Mouse (Mus musculus) urinary bladder, postnatal 25 days (tissue): ENCODE results near the gene Hes5.

Experiments
- DNase-seq: peaks from one replicate; pipeline ENCODE4 v3.0.0; 2022; ENCODE audit warnings: low spot score

The Hes5 gene

DNA sequence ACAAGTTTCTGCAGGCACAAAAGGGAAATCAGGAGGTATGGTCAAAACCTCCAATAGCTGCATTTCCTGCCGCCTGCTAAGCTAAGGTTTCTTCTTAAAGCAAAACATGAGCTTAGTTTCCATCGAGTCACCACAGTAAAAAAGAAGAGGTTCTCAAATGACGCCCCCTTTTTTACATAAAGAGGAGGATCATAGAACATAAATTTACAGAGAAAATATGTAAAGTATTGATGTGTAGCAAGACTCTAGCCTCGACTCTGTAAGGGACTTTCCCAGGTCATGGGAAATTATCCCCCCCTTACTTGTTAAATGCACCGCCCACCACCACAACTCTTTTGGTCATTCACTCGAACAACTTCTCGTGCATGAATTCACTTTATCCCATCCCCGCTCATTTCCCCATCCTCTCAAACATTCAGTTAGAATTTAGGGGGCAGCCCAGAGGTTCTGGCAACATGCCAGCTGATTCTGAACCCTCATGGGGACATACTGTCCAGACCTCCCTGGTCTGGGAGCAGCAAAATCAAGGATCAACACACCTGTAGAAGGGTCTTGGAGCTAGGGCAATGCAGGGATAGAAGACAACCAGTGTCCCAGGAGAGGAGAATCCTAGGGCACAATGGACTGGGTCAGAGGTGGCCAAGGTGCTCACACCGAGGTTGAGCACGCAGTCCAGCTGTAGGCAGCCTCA, 17.9 kb upstream of the Hes5 start:
- DNase-seq, result no peak

DNA sequence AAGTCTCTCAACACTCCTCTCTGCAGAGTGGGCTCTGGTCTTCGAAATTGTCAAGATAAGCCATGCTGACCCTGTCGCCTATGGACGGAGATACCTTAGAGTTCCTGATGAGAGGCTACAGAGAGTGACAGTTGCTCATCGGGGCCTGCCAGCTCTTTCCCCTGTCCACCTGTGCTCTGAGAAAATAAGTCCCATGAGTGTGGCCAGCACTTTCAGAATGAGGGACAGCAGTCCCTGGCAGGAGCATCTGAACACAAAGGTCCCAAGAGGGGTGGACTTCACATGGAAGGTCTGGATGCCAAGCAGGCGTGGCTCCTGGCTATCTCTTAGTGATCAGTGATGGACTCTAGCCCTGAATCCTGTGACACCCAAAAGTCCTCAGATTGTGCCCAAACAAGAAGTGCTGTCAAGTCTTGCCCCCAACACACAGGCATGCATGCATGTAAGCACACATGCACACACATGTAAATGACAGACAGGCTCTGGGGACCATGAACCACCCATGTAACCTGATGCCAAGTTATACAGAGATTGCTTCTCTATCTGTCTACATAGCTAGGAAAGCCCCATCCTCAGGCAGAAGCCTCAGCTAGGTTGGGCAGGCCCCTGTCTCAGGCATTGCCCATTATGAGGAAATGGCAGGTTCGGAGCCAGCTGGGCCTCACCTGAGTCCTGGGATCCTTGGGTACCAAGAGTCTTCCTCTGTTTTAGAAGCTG, 17.2 kb upstream of the Hes5 start:
- no peak for DNase-seq

DNA sequence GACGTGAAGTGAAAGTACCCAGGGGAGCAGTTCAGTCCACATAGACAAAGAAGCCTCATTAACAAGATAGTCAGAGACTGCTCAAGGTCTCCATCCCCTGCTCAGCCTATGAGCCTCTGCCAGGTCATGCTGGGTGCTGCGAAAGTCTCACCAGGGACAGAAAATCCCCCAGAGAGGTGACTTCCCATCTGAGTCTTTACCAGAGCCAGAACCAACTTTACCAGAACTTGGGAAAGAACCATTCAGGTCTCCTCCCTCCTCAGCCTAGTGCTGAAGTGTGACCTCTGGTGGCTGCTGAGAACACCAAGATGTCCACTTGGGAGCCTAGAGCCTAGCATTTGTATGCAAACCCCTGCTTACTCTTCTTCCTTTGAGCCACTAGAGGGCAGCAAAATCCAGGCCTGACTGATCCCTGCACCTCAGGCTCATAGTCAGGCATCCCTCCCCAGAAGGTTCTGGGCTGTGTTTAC, 16.6 kb upstream of the Hes5 start:
- peak; percentile 62 for DNase-seq

DNA sequence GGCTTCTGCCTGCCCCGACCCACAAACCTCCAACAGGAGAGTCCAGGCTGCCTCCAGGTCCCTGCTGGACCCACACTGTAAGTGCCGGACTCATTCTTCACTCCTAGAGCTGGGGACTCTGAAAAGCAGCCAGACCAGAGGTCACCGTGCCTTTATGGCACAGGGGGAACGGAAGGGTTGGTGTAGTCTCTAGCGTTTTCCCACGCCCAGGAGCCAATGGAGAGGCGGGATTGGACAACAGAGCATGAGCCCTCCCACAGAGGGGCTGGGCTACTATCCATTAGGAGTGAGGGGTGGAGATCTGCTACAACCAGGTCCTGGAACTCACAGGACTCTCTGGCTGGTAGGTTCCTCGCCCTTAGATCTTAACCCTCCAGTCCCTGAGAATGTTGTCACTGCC, 14.4 kb upstream of the Hes5 start:
- DNase-seq, result peak; percentile 49

DNA sequence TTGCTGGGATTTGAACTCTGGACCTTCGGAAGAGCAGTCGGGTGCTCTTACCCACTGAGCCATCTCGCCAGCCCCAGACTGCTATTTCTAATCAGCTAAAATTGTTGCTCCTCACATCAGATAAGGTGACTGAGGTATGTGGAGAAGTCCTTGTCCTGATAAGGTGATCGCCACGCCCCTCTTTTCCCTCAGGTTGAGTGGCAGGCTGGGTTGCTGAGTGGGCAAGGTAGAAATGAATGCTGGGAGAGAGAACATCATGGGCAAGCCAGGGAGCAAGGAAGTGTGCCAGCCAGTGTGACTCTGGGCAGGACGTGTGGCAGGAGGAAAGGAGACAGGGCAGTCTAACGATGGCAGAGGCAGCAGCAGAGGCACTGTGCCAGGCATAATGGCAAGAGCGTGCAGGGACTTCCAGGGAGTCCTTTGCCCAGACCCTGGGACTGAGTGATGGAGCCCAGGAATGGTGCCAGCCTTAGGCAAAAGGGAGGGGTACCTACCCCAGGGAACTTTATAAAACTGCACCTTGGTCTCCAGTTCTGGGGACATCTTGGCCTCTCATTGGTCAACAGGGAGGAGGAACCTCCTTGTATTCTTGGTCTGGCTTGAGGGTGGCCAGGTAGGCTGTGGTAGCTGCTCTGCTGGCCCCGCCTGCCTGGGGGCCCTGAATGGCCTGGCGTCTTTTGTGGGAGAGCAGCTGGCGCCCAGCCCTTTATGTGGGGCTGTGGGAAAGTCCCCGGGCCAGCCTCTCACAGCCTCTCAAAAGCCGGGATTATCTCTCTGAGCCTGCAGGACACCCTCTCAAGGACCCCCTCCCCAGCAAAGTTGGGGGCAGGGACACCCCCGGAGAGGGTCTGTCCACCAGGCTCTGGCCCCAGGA, 12.4 kb upstream of the Hes5 start:
- no peak for DNase-seq

DNA sequence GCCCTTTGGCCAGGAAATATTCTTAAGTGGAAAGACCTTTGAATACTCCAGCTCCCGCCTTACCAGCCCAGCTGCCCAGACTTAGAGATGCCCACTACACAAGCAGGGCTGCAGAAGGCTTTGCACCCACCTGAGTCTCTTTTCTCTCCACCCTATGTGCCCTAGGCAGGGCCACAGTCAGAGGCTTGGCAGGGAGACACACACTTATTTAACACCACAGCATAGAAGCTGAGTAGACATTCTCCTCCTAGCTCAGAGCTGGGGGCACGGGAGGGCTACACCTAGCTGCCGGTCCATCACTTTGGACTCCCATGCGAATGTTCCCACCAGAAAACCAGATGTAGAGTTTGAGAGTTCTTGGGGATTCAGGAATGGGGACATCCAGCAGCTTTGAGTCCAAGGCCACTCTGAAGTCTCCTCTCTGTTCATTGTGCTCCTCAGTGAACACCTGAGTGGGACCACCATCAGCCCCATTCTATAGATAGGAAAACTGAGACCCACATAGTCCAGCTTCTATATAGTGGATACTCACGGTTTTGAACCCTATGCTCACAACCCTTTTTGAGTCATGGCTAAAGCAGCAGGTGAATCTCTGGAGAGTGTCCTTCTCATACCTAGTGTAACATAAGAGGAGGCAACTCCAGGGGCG, 11.7 kb upstream of the Hes5 start:
- DNase-seq, result no peak

DNA sequence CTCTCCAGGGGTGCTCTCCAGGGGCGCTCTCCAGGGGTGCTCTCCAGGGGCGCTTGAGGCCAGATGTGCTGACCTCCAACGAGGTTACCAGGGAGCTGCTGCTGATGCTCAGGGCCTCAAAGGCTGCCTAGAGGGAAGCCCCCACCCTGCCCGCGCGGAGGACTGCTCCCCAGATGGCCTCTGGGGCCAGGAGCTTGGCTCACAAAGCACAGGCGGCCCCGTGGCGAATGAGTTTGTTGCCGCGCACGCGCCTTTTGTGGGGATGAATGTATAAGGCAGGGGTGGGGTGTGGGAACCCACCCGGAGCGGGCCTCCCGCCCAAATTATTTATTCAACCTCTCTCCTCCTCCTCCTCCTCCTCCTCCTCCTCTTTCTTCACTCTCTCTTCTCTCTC, 11.1 kb upstream of the Hes5 start:
- no peak for DNase-seq

DNA sequence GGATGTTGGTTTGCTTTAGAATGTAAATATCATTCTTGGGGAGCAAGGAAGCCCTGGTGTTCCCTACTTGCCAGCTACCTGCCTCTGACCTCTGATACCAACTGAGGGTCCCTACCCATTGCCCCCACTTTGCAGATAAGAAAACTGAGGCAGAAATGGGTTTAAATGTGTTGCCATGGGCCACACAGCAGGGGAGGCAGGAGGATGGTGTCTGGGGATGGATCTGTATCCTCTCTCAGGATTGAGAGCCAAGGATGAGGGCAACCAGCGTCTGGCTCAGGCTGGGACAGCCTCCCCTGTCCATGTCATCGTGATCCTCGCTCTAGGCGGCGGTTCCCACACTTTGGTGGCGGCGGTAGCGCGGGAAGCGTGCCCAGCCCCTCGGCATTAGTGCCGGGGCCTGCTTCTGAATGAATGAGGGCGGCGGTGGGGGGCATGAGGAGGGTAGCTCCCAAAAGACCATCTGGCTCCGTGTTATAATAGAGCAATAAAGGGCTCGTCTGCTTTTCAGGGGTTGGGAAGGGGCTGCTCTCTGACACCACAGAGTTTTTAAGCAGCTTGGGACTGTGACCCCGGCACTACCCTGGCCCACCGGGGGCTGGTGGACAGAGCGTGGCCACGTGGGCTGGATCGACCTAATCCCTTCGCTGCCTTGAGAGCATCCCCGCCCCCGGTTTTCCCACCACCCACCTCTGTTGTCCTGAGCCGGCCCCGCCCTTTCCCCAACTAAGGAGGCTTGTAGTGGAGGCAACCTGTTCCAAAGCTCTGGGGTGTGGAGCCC, 8.1 kb upstream of the Hes5 start:
- no peak for DNase-seq

DNA sequence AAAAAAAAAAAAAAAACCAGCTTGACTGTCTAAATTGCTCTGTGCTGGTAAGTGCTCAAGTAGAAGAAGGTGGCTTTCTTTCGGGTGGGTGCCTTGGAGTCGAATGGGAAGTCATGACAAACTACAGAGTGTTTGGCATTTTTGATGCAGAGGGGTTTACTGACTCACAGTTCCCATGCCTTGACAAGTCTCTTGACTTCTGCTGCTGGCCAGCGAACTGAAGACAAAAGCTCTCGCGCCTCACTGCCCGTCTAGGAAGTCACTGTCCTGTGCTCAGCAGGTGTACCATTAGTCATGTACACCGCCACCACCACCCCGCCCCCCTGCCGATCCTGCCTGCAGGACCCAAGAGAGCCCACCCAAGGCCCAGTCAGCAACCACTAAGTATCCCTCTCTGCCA, 4.1 kb upstream of the Hes5 start:
- no peak for DNase-seq

DNA sequence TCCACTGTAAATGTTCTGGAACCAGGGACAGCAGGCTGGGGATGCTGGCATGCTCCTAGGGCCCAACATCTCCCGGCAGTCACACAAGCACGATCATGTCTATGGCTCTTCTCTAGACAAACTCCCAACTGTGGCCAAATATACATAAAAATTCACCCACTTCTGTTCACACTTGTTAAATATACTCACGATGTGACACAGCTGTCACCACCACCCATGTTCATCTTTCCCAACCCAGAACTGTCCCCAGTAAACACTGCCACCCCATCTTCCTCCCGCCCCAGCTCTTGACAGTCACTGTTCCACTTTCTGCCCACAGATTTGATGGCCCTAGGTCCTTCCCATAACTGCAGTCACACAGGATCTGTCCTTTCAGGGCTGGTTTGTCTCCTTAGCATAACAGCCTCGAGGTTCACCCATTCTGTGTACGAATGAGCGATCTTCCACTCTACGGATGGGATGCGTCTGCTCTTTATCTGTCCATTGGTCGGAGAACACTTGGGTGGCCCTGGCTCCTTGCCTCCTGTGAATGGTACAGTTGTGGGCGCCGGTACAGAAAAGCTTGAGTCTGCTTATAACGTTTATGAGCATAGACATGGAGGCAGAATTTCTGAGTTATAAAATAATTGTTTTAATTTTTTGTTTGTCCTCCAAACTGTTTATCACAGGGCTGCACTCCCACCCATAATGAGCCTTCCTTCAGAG, 3.3 kb upstream of the Hes5 start:
- DNase-seq, result no peak

DNA sequence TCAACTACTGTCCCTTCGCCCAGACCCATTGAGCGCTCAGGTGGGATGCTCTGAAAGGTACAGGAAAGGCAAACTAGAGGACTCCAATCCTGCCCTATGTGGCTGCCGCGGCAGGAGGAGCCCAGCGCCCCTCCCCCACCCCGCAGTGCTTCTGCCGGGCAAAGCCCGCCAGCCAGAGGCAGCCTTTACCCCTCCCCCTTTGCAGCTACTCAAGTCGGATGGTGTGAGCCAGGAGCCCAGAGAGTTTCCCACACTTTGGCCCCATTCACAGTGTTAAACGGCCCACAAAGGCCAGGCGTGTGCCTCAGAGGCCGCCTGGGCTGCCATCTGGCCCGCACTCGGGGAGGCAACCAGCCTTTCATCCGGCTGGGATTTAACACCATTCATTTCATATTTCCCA, 2.6 kb upstream of the Hes5 start:
- no peak for DNase-seq

DNA sequence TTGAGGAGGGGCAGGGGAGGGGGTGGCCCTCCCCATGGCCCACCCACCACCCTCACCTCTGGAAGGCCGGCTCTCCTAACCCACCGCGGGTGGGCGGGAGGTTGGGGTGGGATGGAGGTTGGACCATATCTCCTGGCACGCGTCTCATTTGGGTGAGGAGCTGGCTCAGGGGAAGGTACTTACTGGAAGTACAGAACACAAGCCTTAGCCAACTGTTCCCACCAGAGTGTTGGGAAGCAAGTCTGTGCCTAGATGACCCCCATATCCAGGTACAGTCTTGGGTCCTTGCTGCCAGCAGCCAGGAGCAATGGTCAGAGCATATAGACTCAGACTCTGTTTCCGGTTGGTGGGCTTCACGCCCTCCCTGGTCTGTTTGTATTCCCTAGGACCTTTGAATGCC, 2.1 kb upstream of the Hes5 start:
- DNase-seq, result no peak

DNA sequence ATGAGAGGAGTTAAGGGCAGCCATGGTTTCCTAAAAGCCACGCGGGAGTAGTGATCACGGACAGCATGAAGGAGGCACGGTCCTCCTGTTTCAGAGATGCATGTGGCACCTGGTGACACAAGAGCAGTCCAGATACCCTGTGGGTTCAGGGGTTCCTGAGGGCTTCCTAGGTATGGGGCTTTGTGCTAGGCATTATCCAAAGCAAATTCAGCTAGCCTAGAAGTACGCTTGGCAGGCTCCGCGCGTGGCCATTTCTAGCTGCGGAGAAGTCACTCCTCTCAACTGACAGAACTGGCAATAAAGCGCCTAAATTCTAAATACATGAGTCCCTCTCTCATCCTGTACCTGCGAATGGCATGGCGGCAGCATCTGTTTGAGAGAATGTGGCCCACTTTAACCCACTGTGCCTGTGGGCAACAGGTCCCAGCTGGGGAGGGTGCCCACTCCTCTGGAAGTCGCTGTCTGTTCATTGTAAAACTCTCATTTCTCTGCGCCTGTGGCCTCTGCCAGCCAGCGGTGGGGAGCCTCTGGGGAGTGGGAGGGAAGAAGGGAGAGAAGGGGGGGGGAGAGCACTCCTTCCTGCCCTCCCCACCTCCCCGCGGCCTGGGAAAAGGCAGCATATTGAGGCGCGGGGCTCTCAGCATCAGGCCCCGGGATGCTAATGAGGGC, 568 bp upstream of the Hes5 start:
- no peak for DNase-seq

DNA sequence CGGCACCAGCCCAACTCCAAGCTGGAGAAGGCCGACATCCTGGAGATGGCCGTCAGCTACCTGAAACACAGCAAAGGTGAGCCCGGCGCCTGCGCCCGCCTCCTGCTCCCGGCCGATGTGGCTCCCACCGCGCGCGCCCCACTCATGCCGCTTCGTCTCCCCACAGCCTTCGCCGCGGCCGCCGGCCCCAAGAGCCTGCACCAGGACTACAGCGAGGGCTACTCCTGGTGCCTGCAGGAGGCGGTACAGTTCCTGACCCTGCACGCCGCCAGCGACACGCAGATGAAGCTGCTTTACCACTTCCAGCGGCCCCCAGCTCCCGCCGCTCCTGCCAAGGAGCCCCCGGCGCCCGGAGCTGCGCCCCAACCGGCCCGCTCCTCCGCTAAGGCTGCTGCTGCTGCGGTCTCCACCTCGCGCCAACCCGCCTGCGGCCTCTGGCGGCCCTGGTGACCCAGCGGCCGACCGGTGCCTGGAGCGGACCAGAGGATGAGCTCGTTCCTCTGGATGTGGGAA, 559 bp downstream of the Hes5 start:
- no peak for DNase-seq

DNA sequence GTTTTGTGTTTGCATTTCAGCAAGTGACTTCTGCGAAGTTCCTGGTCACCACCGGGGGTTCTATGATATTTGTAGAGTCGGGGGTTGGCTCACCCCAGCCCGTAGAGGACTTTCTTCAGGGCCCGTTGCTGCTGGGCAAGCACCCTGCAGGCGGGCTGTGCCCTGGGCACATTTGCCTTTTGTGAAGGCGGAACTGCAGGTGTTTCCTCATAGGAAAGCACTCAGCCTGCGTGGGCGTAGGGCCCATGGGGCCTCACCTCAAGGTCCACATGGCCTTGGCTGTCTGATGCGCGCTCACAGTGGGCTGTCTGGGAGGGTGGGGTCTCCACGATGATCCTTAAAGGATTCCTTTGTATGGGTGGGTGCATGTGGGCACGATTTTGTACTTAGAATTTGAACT, 1.2 kb downstream of the Hes5 start:
- no peak for DNase-seq

DNA sequence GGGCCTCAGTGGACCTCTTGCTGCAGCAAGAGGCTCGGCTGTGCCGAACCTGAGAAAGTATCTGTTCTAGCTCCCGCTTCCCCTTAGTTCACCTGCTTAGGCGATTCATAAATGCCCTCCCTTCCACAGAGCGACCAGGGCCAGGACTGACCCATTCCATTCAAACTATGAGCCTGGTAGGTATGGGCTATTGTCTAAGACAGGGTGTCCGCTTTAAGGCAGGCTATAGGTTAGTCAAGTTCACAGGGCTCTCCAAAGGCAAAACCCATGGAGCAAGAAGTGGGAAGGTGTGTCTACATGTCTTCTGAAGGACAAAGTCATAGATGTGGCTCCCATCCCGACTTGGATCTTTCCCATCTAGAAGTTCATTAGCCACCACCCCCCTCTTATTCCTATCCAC, 2.0 kb downstream of the Hes5 start:
- DNase-seq, result no peak

DNA sequence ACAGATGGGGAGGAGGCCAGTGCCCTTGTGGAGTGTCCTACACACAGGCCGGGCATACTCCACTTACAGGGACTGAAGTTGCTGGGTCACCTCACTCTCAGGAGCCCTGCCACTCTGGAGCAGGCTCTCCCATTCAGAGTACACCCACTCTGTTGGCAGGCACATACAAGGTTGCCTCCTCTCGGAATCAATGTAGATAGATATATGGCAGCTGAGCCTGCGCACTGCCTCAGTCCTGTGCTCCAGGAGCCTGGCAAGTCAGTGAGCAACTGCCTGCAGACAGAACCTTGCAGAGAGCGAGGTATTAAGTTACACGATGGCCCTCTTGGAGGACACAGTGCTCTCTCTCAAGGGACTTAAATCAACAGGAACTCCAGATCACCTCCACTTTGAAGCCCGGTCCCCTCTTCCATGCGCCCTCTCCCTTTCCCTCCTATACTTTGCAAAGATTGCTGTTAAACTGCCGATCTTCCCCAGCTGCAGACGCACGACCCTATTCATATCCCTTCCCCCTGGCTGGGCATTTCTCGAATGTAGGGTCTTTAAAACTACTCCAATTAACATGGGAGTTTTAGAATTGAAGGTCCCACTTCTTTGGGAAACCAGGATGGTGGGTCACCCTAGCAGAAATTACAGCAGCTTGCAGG, 2.6 kb downstream of the Hes5 start:
- DNase-seq, result no peak

DNA sequence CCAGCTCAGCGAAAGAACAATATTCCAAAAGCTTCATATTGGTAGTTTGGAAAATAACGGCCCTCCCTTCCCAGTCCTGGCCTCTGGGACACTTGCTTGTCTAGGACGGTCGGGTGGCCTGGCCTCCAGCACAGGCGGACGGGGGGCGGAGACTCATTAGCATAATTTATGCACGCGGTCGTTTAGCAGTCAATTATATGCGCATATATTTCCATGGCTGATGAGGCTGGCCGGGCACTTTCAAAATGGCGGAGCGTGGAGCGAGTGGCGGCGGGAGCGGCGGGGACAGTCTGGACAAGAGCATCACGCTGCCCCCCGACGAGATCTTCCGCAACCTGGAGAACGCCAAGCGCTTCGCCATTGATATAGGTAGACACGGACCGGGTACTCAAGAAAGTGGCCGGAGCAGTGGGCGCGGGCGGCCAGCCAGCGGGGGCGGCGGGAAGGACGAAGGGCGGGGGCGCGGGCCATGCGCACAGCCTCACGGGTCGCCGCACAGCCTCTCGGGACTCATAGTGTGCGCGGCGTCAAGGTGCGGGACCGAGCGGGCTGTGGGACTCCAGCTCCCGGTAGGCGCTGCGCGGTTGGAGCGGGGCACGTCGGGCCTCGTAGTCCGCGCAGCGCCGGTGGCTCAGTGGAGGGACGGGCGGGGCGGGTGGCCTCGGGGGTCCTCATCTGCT, 3.3 kb downstream of the Hes5 start, which contains the start of gene Pank4:
Gene Pank4, plus strand, starts transcription at position 223 of the 680 bp plus-strand sequence.
- DNase-seq, result peak; percentile 79
